Mouse (Mus musculus) duodenum, adult 2 months (tissue): ENCODE measurements around the gene Use1. TPM values are rescaled to one million over a fixed set of nuclear protein-coding genes. Genes with fewer than 3 reads are reported as not detected.

Experiments
- polyA plus RNA-seq: library from polyadenylated mRNA; depleted of rRNA; stranded (reverse); fragments of >200 nt; gene quantifications from 2 replicates; pipeline ENCODE4 v1.2.3, GENCODE M21; 2012; ENCODE audit warnings: low replicate concordance; rRNA removed

Use1 gene
- polyA plus RNA-seq: 51.2 and 55.3 TPM in 2 replicates

GRCm38 (mm10) chr8:71366771-71367528 is at the start of gene Use1:
Gene Use1 (plus strand): TSS chr8:71366848.

GRCm38 (mm10) chr8:71371236-71371848 is 4.7 kb downstream of the Use1 start, which contains the start of gene Ocel1:
Gene Ocel1 (plus strand): TSS chr8:71371298.

DNA sequence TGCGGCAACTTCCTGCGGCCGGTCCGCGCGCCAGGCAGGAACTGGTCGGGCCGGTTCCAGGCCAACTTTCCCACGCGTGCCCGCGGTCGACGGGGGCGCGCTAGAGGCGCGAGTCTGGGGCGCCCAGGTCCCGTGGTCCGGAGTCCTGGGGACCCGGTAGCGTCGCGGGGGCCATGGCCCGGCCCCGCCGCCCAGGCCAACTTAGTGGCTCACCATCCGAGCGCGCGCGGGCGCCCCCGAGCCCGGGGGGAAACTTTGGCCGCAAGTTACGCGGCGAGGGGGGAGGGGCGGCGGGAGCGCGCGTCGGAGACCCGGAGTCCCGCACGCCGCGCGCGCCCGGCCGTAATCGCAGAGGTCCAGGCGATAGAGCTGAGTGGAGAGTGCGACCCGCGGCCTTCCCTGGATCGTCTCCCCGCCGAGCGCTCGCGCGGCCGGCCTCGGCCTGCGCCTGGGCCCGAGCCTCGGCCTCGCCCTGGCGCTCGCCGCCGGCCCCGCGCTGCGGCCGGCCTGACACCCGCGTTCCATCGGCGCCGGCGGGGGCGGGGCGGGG is 14.8 kb downstream of the Use1 start, which contains the start of gene Nr2f6:
TSS of gene Nr2f6 (minus strand) at position 540 of the 550 bp plus-strand sequence.

GRCm38 (mm10) chr8:71395629-71396028 is 29.0 kb downstream of the Use1 start, which contains the start of gene Ushbp1:
Gene Ushbp1 (minus strand): TSS chr8:71395802.

GRCm38 (mm10) chr8:71396639-71397305 is 30.1 kb downstream of the Use1 start, which contains the start of gene Babam1:
Gene Babam1 (plus strand): TSS chr8:71396861.

GRCm38 (mm10) chr8:71405401-71406098 is 38.9 kb downstream of the Use1 start, which contains the start of gene Ankle1:
Gene Ankle1 (plus strand): TSS chr8:71406010.

Other genes starting within 250 kb of the Use1 start
- 15.1 and 23.4 TPM in 2 replicates for gene Myo9b, start 94.1 kb upstream of the Use1 start, polyA plus RNA-seq
- gene Haus8, start 93.9 kb upstream of the Use1 start, polyA plus RNA-seq: 3.6 and 4.1 TPM in 2 replicates
- 25.0 and 66.9 TPM in 2 replicates for gene Ocel1, start 4.5 kb downstream of the Use1 start, polyA plus RNA-seq
- 313 and 643 TPM in 2 replicates for gene Nr2f6, start 15.1 kb downstream of the Use1 start, polyA plus RNA-seq
- 9.5 TPM in 2 replicates for gene Ushbp1, start 29.0 kb downstream of the Use1 start, polyA plus RNA-seq
- gene Babam1, start 30.0 kb downstream of the Use1 start, polyA plus RNA-seq: 102 and 106 TPM in 2 replicates
- gene Ankle1, start 39.2 kb downstream of the Use1 start, polyA plus RNA-seq: 12.8 and 20.1 TPM in 2 replicates
- gene Abhd8, start 96.8 kb downstream of the Use1 start, polyA plus RNA-seq: 17.3 and 22.0 TPM in 2 replicates
- 268 and 285 TPM in 2 replicates for gene Mrpl34, start 98.1 kb downstream of the Use1 start, polyA plus RNA-seq
- gene Dda1, start 102.4 kb downstream of the Use1 start, polyA plus RNA-seq: 83.6 and 99.3 TPM in 2 replicates
- gene Ano8, start 119.1 kb downstream of the Use1 start, polyA plus RNA-seq: 19.4 and 25.4 TPM in 2 replicates
- gene Gtpbp3, start 121.3 kb downstream of the Use1 start, polyA plus RNA-seq: 29.5 and 30.2 TPM in 2 replicates
- gene Plvap, start 144.9 kb downstream of the Use1 start, polyA plus RNA-seq: 270 and 394 TPM in 2 replicates
- not detected in 2 replicates for gene Ccdc194, start 158.9 kb downstream of the Use1 start, polyA plus RNA-seq
- 119 and 255 TPM in 2 replicates for gene Bst2, start 170.6 kb downstream of the Use1 start, polyA plus RNA-seq
- gene Mvb12a, start 176.1 kb downstream of the Use1 start, polyA plus RNA-seq: 159 and 312 TPM in 2 replicates
- 0.50 and 1.4 TPM in 2 replicates for gene Tmem221, start 192.0 kb downstream of the Use1 start, polyA plus RNA-seq
- gene Nxnl1, start 199.8 kb downstream of the Use1 start, polyA plus RNA-seq: not detected in 2 replicates
- 28.3 and 40.4 TPM in 2 replicates for gene Slc27a1, start 202.0 kb downstream of the Use1 start, polyA plus RNA-seq
- gene Pgls, start 225.3 kb downstream of the Use1 start, polyA plus RNA-seq: 210 and 420 TPM in 2 replicates
- 1.6 and 3.1 TPM in 2 replicates for gene Fam129c, start 230.8 kb downstream of the Use1 start, polyA plus RNA-seq
- gene Colgalt1, start 244.2 kb downstream of the Use1 start, polyA plus RNA-seq: 59.6 and 62.5 TPM in 2 replicates